Mouse (Mus musculus) embryonic facial prominence, embryonic 10.5 days (tissue): ENCODE measurements around the gene Arglu1. TPM values are rescaled to one million over a fixed set of nuclear protein-coding genes. Genes with fewer than 3 reads are reported as not detected.

Experiments
- microRNA-seq: library from miRNA; unstranded; fragments of <30 nt; microRNA quantifications from one replicate; pipeline ENCODE4, GENCODE M21; 2017
- polyA plus RNA-seq: library from polyadenylated mRNA; unstranded; fragments of >200 nt; fragmentation: Nextera tagmentation; extraction: Ambion mirVana; gene quantifications from 2 replicates; pipeline ENCODE4 v1.2.1, GENCODE M21; 2016

The Arglu1 gene
- polyA plus RNA-seq, 1 experiment from 2014 or later: 174 TPM

Small RNA genes lying within 50 kb of the gene (microRNA-seq; reads per million reads assigned to microRNA genes)
- 35.1 reads per million, percentile 37 among the genes with 10 or more reads in this experiment for gene Mir7654

Other genes starting within 250 kb of the Arglu1 start
- gene Efnb2, start 29.3 kb downstream of the Arglu1 start, polyA plus RNA-seq: 32.2 and 33.7 TPM in 2 replicates